Mouse (Mus musculus) erythroblast, embryonic 14.5 days (primary cell): ENCODE results near the gene Fam222b. TPM values are rescaled to one million over a fixed set of nuclear protein-coding genes. Genes with fewer than 3 reads are reported as not detected.
"Not testable (repeated sequence)": the region's sequence is repeated elsewhere in the genome, so short reads cannot be mapped to it uniquely, and the experiment has no call there.

Experiments used
- H3K27me3 ChIP-seq: 2 replicates; pipeline ENCODE4 v1.6.1; 2012; ENCODE audit warnings: inconsistent platforms; ENCODE audit not compliant: control insufficient read depth
- H3K36me3 ChIP-seq: 2 replicates; pipeline ENCODE4 v1.6.1; 2012; ENCODE audit warnings: mild to moderate bottlenecking, inconsistent platforms; ENCODE audit not compliant: control insufficient read depth
- H3K4me1 ChIP-seq: 2 replicates; pipeline ENCODE4 v1.6.1; 2012; ENCODE audit warnings: inconsistent platforms; ENCODE audit not compliant: control insufficient read depth
- H3K4me3 ChIP-seq: replicated peaks from 2 replicates; pipeline ENCODE3; 2012; ENCODE audit warnings: moderate library complexity, mild to moderate bottlenecking, inconsistent platforms
- H3K9me3 ChIP-seq: 2 replicates; pipeline ENCODE4 v1.6.1; 2012; ENCODE audit warnings: low read length, inconsistent platforms, mixed read lengths; ENCODE audit not compliant: control insufficient read depth
- GATA1 ChIP-seq: IDR thresholded peaks from 2 replicates; pipeline ENCODE4 v1.6.1; 2012; ENCODE audit warnings: low read length, inconsistent platforms, mixed read lengths
- TAL1 ChIP-seq: IDR thresholded peaks from 3 replicates; pipeline ENCODE4 v1.6.1; 2012; ENCODE audit warnings: low read length, inconsistent platforms, mixed read lengths
- polyA plus RNA-seq: library from polyadenylated mRNA; stranded (reverse); fragments of >175 nt; gene quantifications from 2 replicates; pipeline ENCODE4 v1.2.3, GENCODE M21; 2012

Gene Fam222b
- polyA plus RNA-seq, 1 experiment: 0.78 TPM

DNA sequence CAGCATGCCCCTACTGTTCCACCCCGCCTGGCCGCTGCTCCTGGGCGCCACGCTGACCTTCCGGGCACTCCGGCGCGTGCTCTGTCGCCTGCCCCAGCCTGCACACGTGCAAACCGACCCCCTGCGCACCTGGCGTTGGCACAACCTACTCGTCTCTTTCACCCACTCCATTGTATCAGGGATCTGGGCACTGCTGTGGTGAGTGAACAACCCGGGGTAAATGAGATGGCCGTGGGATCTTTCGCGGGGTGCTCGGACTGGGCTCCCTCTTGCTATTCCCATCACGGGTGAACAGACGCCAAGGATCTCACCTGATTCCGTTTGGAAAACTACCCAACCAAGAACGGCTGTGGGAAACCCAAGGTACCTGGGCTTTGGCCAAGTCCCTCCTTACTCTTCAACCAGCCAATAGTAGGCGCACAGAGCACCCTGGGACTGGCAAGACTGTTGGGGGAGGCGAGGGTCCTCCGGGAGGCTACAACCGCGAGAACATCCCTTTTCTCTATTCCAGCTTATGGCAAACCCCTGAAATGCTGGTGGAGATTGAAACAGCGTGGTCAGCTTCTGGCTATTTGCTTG, 84.5 kb downstream of the Fam222b start:
- Histone ChIP-seq H3K36me3 (peaks cover 41% of the 10 kb centered on the region), H3K4me3 (peak overlapping the region; percentile 88), H3K9me3 (no peaks in the 10 kb centered on the region), H3K27me3 (no peaks in the 10 kb centered on the region), H3K4me1 (peaks cover 80% of the 10 kb centered on the region)
- TF ChIP-seq GATA1: no peak

DNA sequence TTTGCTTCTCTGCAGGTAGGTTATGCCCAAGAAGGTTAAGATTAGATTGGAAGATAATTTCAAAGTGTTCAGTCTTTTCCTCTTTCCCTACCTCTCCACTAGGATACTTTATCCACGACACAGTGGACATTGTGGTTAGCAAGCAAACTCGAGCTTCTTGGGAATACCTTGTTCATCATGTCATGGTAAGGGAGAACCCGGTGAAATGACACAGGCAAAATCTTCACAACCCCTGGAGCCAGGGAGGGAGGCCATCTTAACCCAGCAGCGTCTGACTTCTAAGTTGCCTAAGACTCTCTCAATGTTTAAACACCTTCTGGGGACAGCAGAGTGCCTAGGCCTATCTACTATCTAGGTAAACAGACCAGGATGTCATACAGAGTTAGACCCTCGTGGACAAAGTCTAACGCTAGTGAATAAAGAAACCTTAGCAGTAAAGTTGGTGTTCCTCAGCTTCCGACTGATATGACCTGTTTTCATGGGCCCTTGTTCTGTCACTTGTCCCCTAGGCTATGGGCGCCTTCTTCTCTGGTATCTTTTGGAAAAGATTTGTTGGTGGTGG, 85.1 kb downstream of the Fam222b start:
- H3K4me1 ChIP-seq: peaks cover 78% of the 10 kb centered on the region
- peak overlapping the region; percentile 88 for H3K4me3 ChIP-seq
- TF ChIP-seq TAL1 (no peak), GATA1 (peak; percentile 68)
- H3K27me3 ChIP-seq: no peaks in the 10 kb centered on the region
- H3K9me3 ChIP-seq: no peaks in the 10 kb centered on the region
- H3K36me3 ChIP-seq: peaks cover 41% of the 10 kb centered on the region

DNA sequence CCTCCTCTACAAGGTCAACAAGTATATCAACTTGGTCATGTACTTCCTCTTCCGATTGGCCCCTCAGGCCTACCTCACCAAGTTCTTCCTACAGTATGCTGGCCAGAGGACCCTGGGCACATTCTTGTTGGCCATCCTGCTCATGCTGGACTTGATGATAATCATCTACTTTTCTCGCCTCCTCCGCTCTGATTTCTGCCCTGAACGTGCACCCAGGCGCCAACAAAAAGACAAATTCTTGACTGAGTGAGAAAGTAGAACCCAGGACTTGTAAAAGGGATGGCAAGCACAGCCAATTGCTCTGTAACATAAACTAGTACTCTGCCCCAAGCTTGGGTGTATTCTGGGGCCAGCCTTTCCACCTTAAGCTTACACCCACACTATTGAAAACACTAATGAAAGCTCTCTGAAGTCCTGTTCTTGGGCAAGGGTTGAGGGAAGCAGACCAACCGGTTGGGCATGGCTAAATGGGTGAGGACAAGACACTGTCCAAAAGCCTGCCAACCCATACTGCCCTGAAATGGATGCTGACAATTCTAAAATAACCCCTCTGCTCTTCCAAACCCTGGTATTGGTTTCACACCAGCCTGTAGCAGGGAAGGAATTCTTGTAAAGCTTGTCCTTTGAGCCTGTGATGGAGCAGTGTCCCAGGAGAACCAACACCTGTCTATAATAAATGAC, 85.8 kb downstream of the Fam222b start:
- TF ChIP-seq TAL1: no peak
- TF ChIP-seq GATA1: no peak
- H3K4me3 ChIP-seq: peak overlapping the region; percentile 88
- no peaks in the 10 kb centered on the region for H3K27me3 ChIP-seq
- H3K4me1 ChIP-seq: peaks cover 74% of the 10 kb centered on the region
- H3K36me3 ChIP-seq: peaks cover 41% of the 10 kb centered on the region
- no peaks in the 10 kb centered on the region for H3K9me3 ChIP-seq

DNA sequence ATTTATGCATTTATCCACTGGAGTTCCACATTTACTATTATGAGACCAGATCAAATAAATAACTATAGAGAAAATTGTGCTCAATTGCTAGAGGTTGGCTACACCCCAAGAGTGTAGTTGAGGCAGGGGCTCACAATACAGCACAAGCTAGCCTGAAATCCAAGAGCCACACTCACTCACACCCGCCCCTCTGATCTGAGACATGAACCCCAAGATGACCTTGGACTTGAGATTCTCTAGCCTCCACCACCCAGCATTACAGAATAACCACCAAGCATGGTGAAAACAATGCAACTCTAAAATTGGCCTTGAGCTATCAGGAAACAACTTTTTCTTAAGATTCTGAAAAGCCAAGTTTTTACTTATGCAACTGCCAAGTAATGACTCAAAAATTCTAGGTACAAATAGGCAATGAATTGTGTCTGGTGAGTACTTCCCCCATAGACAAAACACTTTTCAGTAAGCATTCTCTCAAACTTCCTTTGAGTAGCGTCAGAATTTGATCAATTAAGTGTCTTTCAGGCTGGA, 87.4 kb downstream of the Fam222b start:
- Histone ChIP-seq H3K36me3 (peaks cover 41% of the 10 kb centered on the region), H3K9me3 (no peaks in the 10 kb centered on the region), H3K4me3 (peak overlapping the region; percentile 88), H3K27me3 (peaks cover 13% of the 10 kb centered on the region), H3K4me1 (peaks cover 66% of the 10 kb centered on the region)
- no peak for TF ChIP-seq GATA1
- TF ChIP-seq TAL1: no peak

DNA sequence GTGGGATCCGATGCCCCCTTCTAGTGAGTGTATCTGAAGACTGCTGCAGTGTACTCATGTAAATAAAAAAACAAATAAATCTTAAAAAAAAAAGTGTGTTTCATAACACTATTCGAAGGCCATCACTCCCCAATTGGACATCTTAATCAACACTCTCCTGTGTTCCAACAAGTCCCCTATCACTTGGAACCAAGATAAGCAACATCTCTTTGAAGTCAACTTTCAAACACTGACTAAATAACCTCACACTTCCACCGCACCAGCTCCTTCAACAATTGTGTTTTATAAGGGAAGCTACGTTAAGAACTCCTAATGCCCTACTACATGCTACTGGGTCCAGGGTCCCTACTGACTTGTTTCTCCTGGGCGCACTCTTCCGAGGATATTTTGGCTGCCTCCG, 88.0 kb downstream of the Fam222b start:
- TF ChIP-seq TAL1 (no peak), GATA1 (no peak)
- no peaks in the 10 kb centered on the region for H3K9me3 ChIP-seq
- peaks cover 63% of the 10 kb centered on the region for H3K4me1 ChIP-seq
- H3K4me3 ChIP-seq: peak overlapping the region; percentile 88
- peaks cover 41% of the 10 kb centered on the region for H3K36me3 ChIP-seq
- peaks cover 19% of the 10 kb centered on the region for H3K27me3 ChIP-seq

DNA sequence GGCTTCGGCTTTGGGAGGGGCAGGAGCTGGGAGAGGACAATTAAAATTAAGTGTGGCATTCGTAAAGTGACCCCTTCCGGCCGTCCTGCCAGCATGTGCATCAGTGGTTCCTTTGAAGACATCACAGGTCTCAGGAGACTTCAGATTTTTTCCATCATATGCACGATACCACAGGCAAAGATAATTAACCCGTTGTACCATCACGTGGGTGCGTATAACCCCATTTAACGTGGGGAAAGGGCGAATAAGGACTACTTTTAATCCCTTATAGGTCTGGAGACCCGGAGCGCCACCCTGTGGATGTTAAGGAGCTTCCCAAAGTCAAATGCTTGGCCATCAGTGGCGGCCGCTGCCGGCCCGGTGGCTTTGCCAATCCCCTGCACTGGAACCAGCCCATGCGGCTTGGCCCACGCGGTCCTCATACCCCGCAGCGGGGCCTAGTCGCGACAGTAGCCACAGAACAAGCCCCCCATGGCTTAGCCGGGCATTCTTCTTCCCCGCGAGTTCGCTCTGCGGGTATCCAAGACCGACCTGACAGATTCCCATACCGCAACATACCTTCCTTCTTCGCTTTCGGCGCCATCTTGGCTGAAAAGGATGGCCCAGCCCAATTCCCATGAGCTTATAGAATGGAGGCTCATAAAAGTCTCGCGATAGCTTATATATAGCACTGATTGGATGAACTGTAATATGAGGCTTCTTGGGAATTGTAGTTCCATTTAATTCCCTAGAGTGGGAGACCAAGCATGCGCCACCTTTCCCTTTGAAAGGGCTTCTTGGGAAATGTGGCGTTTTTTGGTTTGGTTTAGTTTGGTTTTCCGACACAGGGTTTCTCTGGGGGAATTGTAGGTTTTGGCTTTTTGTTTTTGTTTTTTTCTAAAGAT, 88.7 kb downstream of the Fam222b start, which contains the start of gene Rpl23a:
Gene Rpl23a (minus strand): TSS at position 624 of the 884 bp plus-strand sequence.
- Histone ChIP-seq H3K4me3 (peak within 1 kb of the TSS; percentile 88), H3K9me3 (peaks cover 2% of the 10 kb centered on the region; the same call in 1 of the 2 replicates), H3K27me3 (peaks cover 26% of the 10 kb centered on the region), H3K4me1 (peaks cover 56% of the 10 kb centered on the region), H3K36me3 (peaks cover 41% of the 10 kb centered on the region)
- no peak for TF ChIP-seq TAL1
- no peak for TF ChIP-seq GATA1

DNA sequence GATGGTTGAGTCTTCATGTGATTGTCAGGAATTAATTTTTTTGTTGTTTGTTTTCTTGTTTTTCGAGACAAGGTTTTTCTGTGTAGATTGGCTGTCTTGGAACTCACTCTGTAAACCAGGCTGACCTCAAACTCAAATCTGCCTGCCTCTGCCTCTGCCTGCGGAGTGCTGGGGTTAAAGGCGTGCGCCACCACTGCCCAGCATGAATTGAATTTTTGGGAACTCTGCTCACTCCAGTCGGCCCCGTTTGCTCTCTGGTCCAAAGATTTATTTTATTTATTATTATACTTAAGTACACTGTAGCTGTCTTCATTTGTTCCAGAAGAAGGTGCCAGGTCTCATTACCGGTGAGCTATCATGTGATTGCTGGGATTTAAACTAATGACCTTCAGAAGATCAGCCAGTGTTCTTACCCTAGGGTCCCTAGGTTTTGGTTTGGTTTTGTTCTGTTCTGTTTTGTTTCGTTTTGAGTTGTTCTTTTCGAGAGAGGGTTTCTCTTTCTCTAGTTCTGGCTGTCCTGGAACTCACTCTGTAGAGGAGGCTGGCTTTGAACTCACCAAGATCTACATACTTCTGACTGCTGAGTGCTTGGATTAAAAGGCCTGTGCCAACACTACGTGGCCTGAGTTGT, 89.5 kb downstream of the Fam222b start:
- TF ChIP-seq GATA1 (no peak), TAL1 (no peak)
- H3K4me1 ChIP-seq: peaks cover 58% of the 10 kb centered on the region

DNA sequence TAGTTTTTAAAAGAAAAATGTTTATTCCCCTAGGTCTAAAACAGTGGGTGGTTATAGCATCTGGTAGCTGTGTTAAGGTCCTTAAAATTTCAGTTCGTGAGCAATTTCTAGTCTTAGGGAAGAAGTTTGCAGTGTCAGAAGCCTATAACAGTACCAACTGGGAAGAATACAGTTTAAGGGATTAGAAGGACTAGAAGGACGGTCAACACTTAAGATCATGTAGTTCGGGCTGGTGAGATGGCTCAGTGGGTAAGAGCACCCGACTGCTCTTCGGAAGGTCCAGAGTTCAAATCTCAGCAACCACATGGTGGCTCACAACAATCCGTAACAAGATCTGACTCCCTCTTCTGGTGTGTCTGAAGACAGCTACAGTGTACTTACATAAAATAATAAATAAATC, 90.2 kb downstream of the Fam222b start:
- peaks cover 15% of the 10 kb centered on the region for H3K9me3 ChIP-seq
- H3K4me3 ChIP-seq: not testable (repeated sequence)
- peaks cover 41% of the 10 kb centered on the region for H3K27me3 ChIP-seq
- H3K4me1 ChIP-seq: peaks cover 58% of the 10 kb centered on the region
- peaks cover 30% of the 10 kb centered on the region for H3K36me3 ChIP-seq

More for the DNA sequence above, 89.5 kb downstream of the Fam222b start:
- H3K4me3 ChIP-seq: peak overlapping the region; percentile 88
- H3K9me3 ChIP-seq: peaks cover 10% of the 10 kb centered on the region; the same call in 1 of the 2 replicates
- H3K27me3 ChIP-seq: peaks cover 34% of the 10 kb centered on the region
- H3K36me3 ChIP-seq: peaks cover 37% of the 10 kb centered on the region
